In the genomic region with DNA sequence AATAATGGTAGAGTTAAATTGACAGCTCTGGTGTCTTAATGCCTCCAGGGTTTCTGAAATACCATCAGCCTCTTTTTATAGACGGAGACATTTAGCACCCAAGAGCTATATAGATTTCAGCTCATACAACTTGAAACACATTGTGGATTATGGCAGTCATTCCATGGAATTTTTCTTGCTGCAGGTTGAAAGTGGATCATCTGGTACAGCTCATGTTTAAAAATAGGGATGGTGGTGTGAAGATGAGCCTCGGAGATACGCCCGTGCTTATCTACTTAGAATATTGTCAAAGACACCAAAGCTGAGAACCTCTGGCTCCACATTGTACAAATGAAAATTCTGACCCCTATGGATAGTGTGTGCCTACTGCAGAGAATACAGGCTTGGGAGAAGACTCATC, we compare ENCODE assay signal across 24 mouse cellular contexts. TPM values are rescaled to one million over a fixed set of nuclear protein-coding genes. Genes with fewer than 3 reads are reported as not detected.
A peak's percentile ranks its signal among the peaks of the same experiment; 100 is the strongest.
DNase-seq lines count a peak whose midpoint lies in the region; TF ChIP-seq lines count a peak whose summit lies in the region.
"Had no signal": no experiment of that assay in that cellular context is flagged by ENCODE, and none has a peak within 500 bp of the region (broad histone marks: within the 10 kb centered on the region; RNA-seq: fewer than 3 reads in every experiment).

No protein-coding gene starts in this region.

- H3K4me1 ChIP-seq in cortical plate, adult 2 months (ENCODE audit: control insufficient read depth, insufficient read depth, low read length): peaks cover 4% of the 10 kb centered on the region
- H3K4me1 ChIP-seq: embryonic facial prominence, embryonic 15.5 days; forebrain, embryonic 10.5 days; heart, embryonic 15.5 days; hindbrain, embryonic 13.5 days had no signal

- peak overlapping the region; percentile 94 for H3K27ac ChIP-seq in cortical plate, adult 2 months (ENCODE audit: insufficient read depth, low read length)
- H3K27ac ChIP-seq: embryonic facial prominence, embryonic 15.5 days; forebrain, embryonic 10.5 days; forebrain, embryonic 15.5 days; heart, embryonic 15.5 days; hindbrain, embryonic 13.5 days; hindbrain, postnatal 0 days had no signal

- TF ChIP-seq POLR2A in cortical plate, adult 2 months (IDR thresholded peaks at IDR 0.05; ENCODE audit: extremely low read depth, insufficient read depth, low read length): no peak

- no peak overlapping the region for H3K4me3 ChIP-seq in cortical plate, adult 2 months (ENCODE audit: insufficient read depth, low read length)
- H3K4me3 ChIP-seq: embryonic facial prominence, embryonic 15.5 days; erythroblast, embryonic 14.5 days; forebrain, embryonic 10.5 days; forebrain, embryonic 15.5 days; heart, embryonic 15.5 days; hindbrain, embryonic 13.5 days had no signal

- TF ChIP-seq CTCF in cortical plate, adult 2 months (IDR thresholded peaks at IDR 0.05; ENCODE audit: extremely low read depth, insufficient read depth, low read length): no peak

- DNase-seq in frontal cortex, adult 2 months (ENCODE audit: extremely low spot score in 1 of 2, low spot score in 1 of 2): peak; percentile 57 to 70
- DNase-seq in frontal cortex, postnatal 14 days (ENCODE audit: low spot score in 2 of 2): no peak
- DNase-seq in right cerebral cortex, adult 18-20 months: peak; percentile 50
- no peak for DNase-seq in right cerebral cortex, adult 2 months (ENCODE audit: low spot score in 2 of 2)
- DNase-seq in left cerebral cortex, postnatal 25 days (ENCODE audit: low spot score in 2 of 2): peak; percentile 38 to 94
- no peak for DNase-seq in testis, postnatal 14 days (ENCODE audit: low spot score)
- DNase-seq in cerebellum, adult 9-11 months: no peak
- DNase-seq: adrenal gland, adult 8-10 months; cerebellum, adult 18-20 months; cerebellum, postnatal 10 days; embryo, embryonic 11 days; gastrocnemius, postnatal 10 days; heart, adult 18-20 months; heart, postnatal 14 days had no signal

- intact Hi-C loops in left cerebral cortex, postnatal 25 days (cut with DNase I): loop anchor here (1.0 to 5.0 kb wide), 3 partner anchors 25 to 103 kb away; a partner anchor contains a TSS

RNA-seq across cellular contexts. Expression of a gene that starts 32.6 kb away (rescaled TPM):
- 0.71 and 1.5 TPM in 2 replicates for polyA plus RNA-seq in frontal cortex, adult 2 months (2012; rRNA removed)
- 0.53 and 0.75 TPM in 2 replicates for polyA plus RNA-seq in cortical plate, adult 2 months (2012; rRNA removed)
- total RNA-seq in left cerebral cortex, postnatal 25 days (2021): 1 to 10 TPM in 1 of 2 experiments, under 1 TPM in 1; 0.73 to 1.1 TPM
- polyA plus RNA-seq: embryonic facial prominence, embryonic 11.5 days; erythroblast, embryonic 14.5 days; forebrain, embryonic 15.5 days; heart, embryonic 11.5 days; heart, embryonic 15.5 days; hindbrain, embryonic 13.5 days had no signal

Comparison
In these comparisons a context has a peak if more than half of its experiments do, and no peak if none do; other contexts are left out.
1. DNase-seq: peak in frontal cortex, adult 2 months (2 of 2), right cerebral cortex, adult 18-20 months (single experiment) and left cerebral cortex, postnatal 25 days (2 of 2); none in frontal cortex, postnatal 14 days (0 of 2), right cerebral cortex, adult 2 months (0 of 2), testis, postnatal 14 days (single experiment) and cerebellum, adult 9-11 months (single experiment).